Mouse (Mus musculus): ENCODE measurements at regions not wholly inside any gene's neighbourhood (a gene's known extent, or its start where the extent isn't known, plus 50 kb on each side); places are given as distances from the start of the nearest gene placed in this dataset.

DNA sequence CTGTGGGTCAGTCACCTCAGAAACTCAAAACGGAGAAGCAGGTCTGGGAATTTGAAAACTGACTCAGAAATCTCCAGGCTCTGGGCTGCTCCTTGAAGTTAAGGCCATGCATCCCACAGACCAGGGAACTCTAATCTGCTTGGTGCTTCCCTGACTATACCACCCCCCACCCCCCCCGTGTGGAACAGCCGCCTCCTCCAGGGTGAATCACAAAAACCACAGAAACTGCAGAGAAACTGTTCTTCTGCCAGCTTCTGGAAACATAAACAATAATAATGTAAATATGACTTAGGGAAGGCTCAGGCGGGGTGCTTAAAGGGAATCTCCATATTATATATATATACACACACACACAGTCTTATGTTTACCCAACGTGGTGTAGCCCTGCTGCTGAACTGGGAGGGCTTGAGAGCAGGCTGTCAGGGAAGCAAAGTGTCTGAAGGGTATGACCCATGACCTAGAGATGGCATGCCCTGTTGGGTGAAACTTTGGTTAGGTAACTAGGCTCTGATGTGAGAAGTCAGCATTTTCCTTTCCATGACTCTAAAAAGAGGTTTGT lies 371.3 kb upstream of the Maf start:
- Histone ChIP-seq H3K9ac (ENCODE audit: low read length) (no peak overlapping the region), H3K4me2 (ENCODE audit: low read depth, low read length) (no peak overlapping the region), H3K4me1 (ENCODE audit: control insufficient read depth, insufficient read depth, low read length) (no peaks in the 10 kb centered on the region), H3K36me3 (ENCODE audit: control insufficient read depth, insufficient read depth) (no peaks in the 10 kb centered on the region), H3K9me3 (replicated peaks; ENCODE audit: control insufficient read depth, low read length) (no peaks in the 10 kb centered on the region), H3K4me3 (ENCODE audit: low read length) (no peak overlapping the region), H3K27ac (ENCODE audit: low read length) (no peak overlapping the region), H3K27me3 (ENCODE audit: control insufficient read depth, insufficient read depth, low read length) (no peaks in the 10 kb centered on the region)
- ATAC-seq (replicated peaks; ENCODE audit: extremely low read depth, insufficient read depth, low FRiP score) = no peak
- WGBS = 49% methylated on average over 5 of the region's 5 CpGs

DNA sequence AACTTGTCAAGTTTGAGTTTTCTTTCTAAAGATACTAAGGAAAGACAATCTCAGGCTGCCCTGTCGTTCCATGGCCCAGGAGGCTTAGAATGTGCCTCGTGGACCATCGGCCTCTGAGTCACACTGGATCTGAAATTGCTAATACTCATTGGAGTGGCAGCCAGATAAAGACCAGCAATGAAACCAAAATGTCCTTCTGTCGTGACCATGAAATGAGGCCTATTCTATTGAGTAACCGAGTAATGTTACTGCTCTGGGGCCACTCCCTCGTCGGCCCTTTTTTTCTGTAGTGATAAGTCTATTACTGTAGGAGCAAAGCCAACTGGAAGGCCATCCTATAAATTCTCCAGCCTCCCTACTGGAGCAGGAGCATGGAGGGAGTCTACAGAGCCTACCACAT lies 363.9 kb upstream of the Maf start:
- 78% methylated on average over 7 of the region's 7 CpGs for WGBS
- H3K27me3 ChIP-seq (ENCODE audit: control insufficient read depth, insufficient read depth, low read length) = no peaks in the 10 kb centered on the region
- no peak overlapping the region for H3K9ac ChIP-seq (ENCODE audit: low read length)
- H3K9me3 ChIP-seq (replicated peaks; ENCODE audit: control insufficient read depth, low read length) = no peaks in the 10 kb centered on the region
- H3K4me1 ChIP-seq (ENCODE audit: control insufficient read depth, insufficient read depth, low read length) = no peaks in the 10 kb centered on the region
- no peak for ATAC-seq (replicated peaks; ENCODE audit: extremely low read depth, insufficient read depth, low FRiP score)
- H3K4me3 ChIP-seq (ENCODE audit: low read length) = no peak overlapping the region
- H3K36me3 ChIP-seq (ENCODE audit: control insufficient read depth, insufficient read depth) = no peaks in the 10 kb centered on the region
- no peak overlapping the region for H3K4me2 ChIP-seq (ENCODE audit: low read depth, low read length)
- no peak overlapping the region for H3K27ac ChIP-seq (ENCODE audit: low read length)

GRCm38 (mm10) chr8:116069538-116069937 lies 361.9 kb upstream of the Maf start:
- H3K9me3 ChIP-seq (replicated peaks; ENCODE audit: control insufficient read depth, low read length) = no peaks in the 10 kb centered on the region
- no peaks in the 10 kb centered on the region for H3K27me3 ChIP-seq (ENCODE audit: control insufficient read depth, insufficient read depth, low read length)
- H3K4me3 ChIP-seq (ENCODE audit: low read length) = no peak overlapping the region
- no peak overlapping the region for H3K9ac ChIP-seq (ENCODE audit: low read length)
- H3K4me2 ChIP-seq (ENCODE audit: low read depth, low read length) = no peak overlapping the region
- 83% methylated on average over 3 of the region's 3 CpGs for WGBS
- H3K36me3 ChIP-seq (ENCODE audit: control insufficient read depth, insufficient read depth) = no peaks in the 10 kb centered on the region
- no peaks in the 10 kb centered on the region for H3K4me1 ChIP-seq (ENCODE audit: control insufficient read depth, insufficient read depth, low read length)
- no peak for ATAC-seq (replicated peaks; ENCODE audit: extremely low read depth, insufficient read depth, low FRiP score)
- H3K27ac ChIP-seq (ENCODE audit: low read length) = no peak overlapping the region

- Histone ChIP-seq H3K36me3 (ENCODE audit: control insufficient read depth, insufficient read depth) (no peaks in the 10 kb centered on the region), H3K4me2 (ENCODE audit: low read depth, low read length) (no peak overlapping the region), H3K4me3 (ENCODE audit: low read length) (no peak overlapping the region), H3K9me3 (replicated peaks; ENCODE audit: control insufficient read depth, low read length) (no peaks in the 10 kb centered on the region), H3K27ac (ENCODE audit: low read length) (no peak overlapping the region), H3K9ac (ENCODE audit: low read length) (no peak overlapping the region), H3K27me3 (ENCODE audit: control insufficient read depth, insufficient read depth, low read length) (no peaks in the 10 kb centered on the region), H3K4me1 (ENCODE audit: control insufficient read depth, insufficient read depth, low read length) (no peaks in the 10 kb centered on the region)
- ATAC-seq (replicated peaks; ENCODE audit: extremely low read depth, insufficient read depth, low FRiP score) = no peak
- 84% methylated on average over 5 of the region's 5 CpGs for WGBS
Observed at GRCm38 (mm10) chr8:116067978-116068375, 360.4 kb upstream of the Maf start.

DNA sequence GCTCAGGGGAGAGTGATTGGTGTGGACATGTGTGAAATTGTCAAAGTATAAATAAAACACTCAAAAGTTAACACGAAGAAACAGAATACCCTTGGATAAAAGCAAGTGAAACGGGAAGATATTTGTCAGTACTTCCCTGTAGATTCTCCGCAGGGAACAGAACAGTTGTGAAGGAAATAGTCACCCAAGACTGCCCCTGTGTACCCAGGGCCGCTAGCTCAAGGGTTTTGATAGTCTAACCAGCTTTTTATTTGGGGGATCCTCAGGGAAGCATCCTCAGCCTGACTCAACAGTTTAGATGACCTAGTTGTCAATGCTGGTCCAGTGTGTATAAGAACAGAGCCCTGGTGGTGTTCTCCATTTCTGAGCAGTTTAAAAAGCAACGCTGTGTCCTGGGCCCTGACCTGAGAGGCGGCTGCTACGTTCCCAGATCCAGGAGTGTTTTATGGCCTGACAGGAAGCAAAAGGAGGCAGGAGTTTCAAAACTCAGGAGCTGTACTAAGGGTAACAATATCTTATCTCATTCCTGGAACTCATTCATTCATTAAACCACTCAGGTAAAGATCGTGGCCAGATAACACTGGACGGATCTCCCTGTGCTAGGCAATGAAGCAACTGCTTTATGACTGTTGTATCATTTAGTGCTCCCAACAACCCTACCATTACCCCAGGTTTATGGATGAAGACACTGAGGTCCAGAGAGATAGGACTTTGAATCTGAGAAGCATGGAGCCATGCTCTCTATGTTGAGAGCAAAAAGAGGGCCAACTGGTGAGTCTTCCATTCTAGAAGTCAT lies 359.8 kb upstream of the Maf start:
- no peak overlapping the region for H3K4me3 ChIP-seq (ENCODE audit: low read length)
- H3K4me2 ChIP-seq (ENCODE audit: low read depth, low read length) = no peak overlapping the region
- no peak for ATAC-seq (replicated peaks; ENCODE audit: extremely low read depth, insufficient read depth, low FRiP score)
- H3K27ac ChIP-seq (ENCODE audit: low read length) = no peak overlapping the region
- no peaks in the 10 kb centered on the region for H3K4me1 ChIP-seq (ENCODE audit: control insufficient read depth, insufficient read depth, low read length)
- H3K36me3 ChIP-seq (ENCODE audit: control insufficient read depth, insufficient read depth) = no peaks in the 10 kb centered on the region
- H3K27me3 ChIP-seq (ENCODE audit: control insufficient read depth, insufficient read depth, low read length) = no peaks in the 10 kb centered on the region
- H3K9ac ChIP-seq (ENCODE audit: low read length) = no peak overlapping the region
- 72% methylated on average over 9 of the region's 9 CpGs for WGBS
- no peaks in the 10 kb centered on the region for H3K9me3 ChIP-seq (replicated peaks; ENCODE audit: control insufficient read depth, low read length)

GRCm38 (mm10) chr8:116065871-116066270 lies 358.3 kb upstream of the Maf start:
- Histone ChIP-seq H3K4me1 (ENCODE audit: control insufficient read depth, insufficient read depth, low read length) (no peaks in the 10 kb centered on the region), H3K4me3 (ENCODE audit: low read length) (no peak overlapping the region), H3K9me3 (replicated peaks; ENCODE audit: control insufficient read depth, low read length) (no peaks in the 10 kb centered on the region), H3K9ac (ENCODE audit: low read length) (no peak overlapping the region), H3K27ac (ENCODE audit: low read length) (no peak overlapping the region), H3K27me3 (ENCODE audit: control insufficient read depth, insufficient read depth, low read length) (no peaks in the 10 kb centered on the region), H3K36me3 (ENCODE audit: control insufficient read depth, insufficient read depth) (no peaks in the 10 kb centered on the region), H3K4me2 (ENCODE audit: low read depth, low read length) (no peak overlapping the region)
- WGBS = 80% methylated on average over 7 of the region's 7 CpGs
- no peak for ATAC-seq (replicated peaks; ENCODE audit: extremely low read depth, insufficient read depth, low FRiP score)

DNA sequence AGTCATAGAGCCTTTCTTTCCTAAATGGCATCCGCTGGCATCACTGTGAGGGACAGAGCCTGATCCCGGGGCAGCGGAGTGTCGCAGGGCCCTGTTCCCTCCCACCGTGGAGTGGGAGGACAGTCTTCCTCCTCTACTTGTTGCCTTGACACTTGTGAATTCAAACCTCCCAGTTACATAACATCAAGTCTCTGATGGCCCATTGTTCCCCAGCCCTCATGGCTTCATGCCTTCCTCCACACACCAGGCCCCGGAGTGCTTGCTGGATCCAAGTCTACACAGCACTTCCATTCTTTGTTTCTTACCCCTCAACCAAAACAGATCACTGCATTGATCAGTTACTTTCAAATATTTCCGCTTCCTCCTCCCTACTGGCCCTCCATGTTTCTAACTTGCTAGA lies 357.7 kb upstream of the Maf start:
- Histone ChIP-seq H3K36me3 (ENCODE audit: control insufficient read depth, insufficient read depth) (no peaks in the 10 kb centered on the region), H3K4me1 (ENCODE audit: control insufficient read depth, insufficient read depth, low read length) (no peaks in the 10 kb centered on the region), H3K9ac (ENCODE audit: low read length) (no peak overlapping the region), H3K27ac (ENCODE audit: low read length) (no peak overlapping the region), H3K4me3 (ENCODE audit: low read length) (no peak overlapping the region), H3K9me3 (replicated peaks; ENCODE audit: control insufficient read depth, low read length) (no peaks in the 10 kb centered on the region), H3K4me2 (ENCODE audit: low read depth, low read length) (no peak overlapping the region), H3K27me3 (ENCODE audit: control insufficient read depth, insufficient read depth, low read length) (no peaks in the 10 kb centered on the region)
- no peak for ATAC-seq (replicated peaks; ENCODE audit: extremely low read depth, insufficient read depth, low FRiP score)
- WGBS = 89% methylated on average over 7 of the region's 7 CpGs

DNA sequence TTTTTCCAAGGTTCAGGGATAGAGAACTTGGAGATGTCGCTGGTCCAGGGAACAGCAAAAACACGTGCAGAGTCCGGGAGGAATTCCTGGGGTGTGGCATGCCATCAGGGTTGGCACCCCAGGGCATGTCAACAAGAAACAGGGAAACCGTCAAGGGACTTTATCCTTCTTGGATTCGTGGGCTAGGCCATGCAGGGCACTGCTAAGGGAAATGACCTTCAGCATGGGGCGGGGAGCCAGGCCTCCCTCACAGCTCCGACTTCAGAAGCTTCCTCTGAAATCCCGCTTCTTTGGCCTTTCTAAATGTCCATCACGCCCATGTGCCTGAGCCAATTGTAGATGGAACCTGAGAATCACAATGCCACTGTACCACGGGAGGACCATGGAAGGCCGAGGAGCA lies 357.0 kb upstream of the Maf start:
- H3K9me3 ChIP-seq (replicated peaks; ENCODE audit: control insufficient read depth, low read length) = no peaks in the 10 kb centered on the region
- no peaks in the 10 kb centered on the region for H3K4me1 ChIP-seq (ENCODE audit: control insufficient read depth, insufficient read depth, low read length)
- no peak overlapping the region for H3K27ac ChIP-seq (ENCODE audit: low read length)
- WGBS = 80% methylated on average over 11 of the region's 11 CpGs
- no peak for ATAC-seq (replicated peaks; ENCODE audit: extremely low read depth, insufficient read depth, low FRiP score)
- no peaks in the 10 kb centered on the region for H3K36me3 ChIP-seq (ENCODE audit: control insufficient read depth, insufficient read depth)
- no peak overlapping the region for H3K9ac ChIP-seq (ENCODE audit: low read length)
- H3K4me2 ChIP-seq (ENCODE audit: low read depth, low read length) = no peak overlapping the region
- H3K4me3 ChIP-seq (ENCODE audit: low read length) = no peak overlapping the region
- no peaks in the 10 kb centered on the region for H3K27me3 ChIP-seq (ENCODE audit: control insufficient read depth, insufficient read depth, low read length)

GRCm38 (mm10) chr8:116063541-116063940 lies 355.9 kb upstream of the Maf start:
- no peak for ATAC-seq (replicated peaks; ENCODE audit: extremely low read depth, insufficient read depth, low FRiP score)
- H3K27ac ChIP-seq (ENCODE audit: low read length) = no peak overlapping the region
- no peaks in the 10 kb centered on the region for H3K4me1 ChIP-seq (ENCODE audit: control insufficient read depth, insufficient read depth, low read length)
- H3K9me3 ChIP-seq (replicated peaks; ENCODE audit: control insufficient read depth, low read length) = no peaks in the 10 kb centered on the region
- H3K4me2 ChIP-seq (ENCODE audit: low read depth, low read length) = no peak overlapping the region
- no peak overlapping the region for H3K4me3 ChIP-seq (ENCODE audit: low read length)
- no peaks in the 10 kb centered on the region for H3K36me3 ChIP-seq (ENCODE audit: control insufficient read depth, insufficient read depth)
- H3K9ac ChIP-seq (ENCODE audit: low read length) = no peak overlapping the region
- 68% methylated on average over 5 of the region's 5 CpGs for WGBS
- H3K27me3 ChIP-seq (ENCODE audit: control insufficient read depth, insufficient read depth, low read length) = no peaks in the 10 kb centered on the region

All from heart, embryonic 16.5 days (tissue).